Mouse (Mus musculus) heart, postnatal 0 days (tissue): ENCODE results near the gene Mecom.

Experiments used
- CTCF ChIP-seq: IDR thresholded peaks from 2 replicates; pipeline ENCODE4 v1.5.1; 2016; ENCODE audit warnings: antibody characterized with exemption, control low read depth, low read depth
- EP300 ChIP-seq: IDR thresholded peaks from 2 replicates; pipeline ENCODE4 v1.6.1; 2016; ENCODE audit warnings: antibody characterized with exemption, low read depth

DNA sequence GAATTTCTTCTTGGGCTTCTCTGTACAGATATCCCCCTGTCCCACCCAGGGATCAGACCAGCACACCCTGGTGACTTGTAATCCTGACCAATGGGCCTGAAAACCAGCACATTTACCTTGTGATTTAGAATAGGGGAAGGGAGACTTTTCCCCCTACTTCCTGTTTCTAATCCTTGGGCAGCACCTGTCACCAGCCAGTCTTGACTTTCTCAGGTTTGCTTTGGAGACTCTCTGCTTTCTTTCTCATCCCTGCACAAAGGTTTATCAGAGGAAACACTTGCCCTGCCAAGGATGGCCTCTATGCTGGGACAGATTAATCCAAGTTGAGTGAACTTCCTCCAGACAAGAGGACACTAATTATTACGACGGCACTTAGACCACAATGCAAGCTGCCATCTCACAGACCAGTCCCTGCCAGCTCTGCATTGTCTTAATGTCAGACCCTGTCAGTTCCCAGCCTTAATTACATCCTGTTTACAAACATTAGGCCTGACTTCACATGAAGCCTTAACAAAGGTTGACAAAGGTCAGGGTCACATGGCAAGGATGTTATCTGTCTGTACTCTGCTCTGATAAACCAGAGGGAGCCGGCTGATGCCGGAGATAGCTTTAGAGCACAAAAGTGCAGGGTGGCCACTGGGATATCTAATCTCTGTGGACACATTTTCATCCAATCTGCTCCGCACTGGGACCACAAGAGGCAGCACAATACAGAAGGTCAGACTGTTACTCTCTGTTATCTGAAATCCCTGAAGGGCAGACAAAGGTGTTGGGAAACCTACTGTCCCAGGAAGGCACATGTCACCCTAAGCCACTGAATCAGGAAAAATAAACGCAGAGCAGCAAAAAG is 193.7 kb downstream of the Mecom start:
- TF ChIP-seq CTCF (no peak), EP300 (peak; percentile 29; the same call in 1 of the 2 replicates)
